In genomic region chr5:131779171-131779570, GRCm38 (mm10) we compare ENCODE assay signal across 20 mouse cellular contexts.
"Had no signal": no experiment of that assay in that cellular context is flagged by ENCODE, and none has a peak within 500 bp of the region (broad histone marks: within the 10 kb centered on the region; RNA-seq: fewer than 3 reads in every experiment).

No protein-coding gene starts in this region.

- H3K4me2 ChIP-seq: limb, embryonic 13.5 days; liver, embryonic 12.5 days; liver, embryonic 15.5 days; lung, embryonic 15.5 days had no signal

- H3K4me3 ChIP-seq: layer of hippocampus, adult 2 months; limb, embryonic 10.5 days; limb, embryonic 13.5 days; liver, embryonic 12.5 days; liver, embryonic 15.5 days; lung, embryonic 15.5 days; megakaryocyte, embryonic 14.5 days; midbrain, embryonic 10.5 days had no signal

- H3K4me1 ChIP-seq: liver, embryonic 12.5 days; liver, embryonic 15.5 days; lung, embryonic 15.5 days had no signal

- H3K27me3 ChIP-seq: limb, embryonic 13.5 days; liver, embryonic 12.5 days; liver, embryonic 15.5 days; lung, embryonic 15.5 days had no signal

- H3K36me3 ChIP-seq: limb, embryonic 10.5 days; limb, embryonic 13.5 days; liver, embryonic 12.5 days; liver, embryonic 15.5 days; lung, embryonic 15.5 days; midbrain, embryonic 10.5 days had no signal

- ATAC-seq: liver, embryonic 12.5 days had no signal

- DNase-seq: kidney, postnatal 25 days; layer of hippocampus, adult 9-11 months; liver; lung, adult 18-20 months; lung, postnatal 10 days; lung, postnatal 36 days; midbrain, embryonic 14.5 days; thymus, adult 2 months; thymus, postnatal 14 days; thymus, postnatal 4 days had no signal

- H3K27ac ChIP-seq: kidney, postnatal 0 days; layer of hippocampus, adult 2 months; limb, embryonic 10.5 days; limb, embryonic 13.5 days; liver, embryonic 12.5 days; liver, embryonic 15.5 days; lung, embryonic 15.5 days; midbrain, embryonic 10.5 days; stomach, postnatal 0 days had no signal

- H3K9me3 ChIP-seq: limb, embryonic 10.5 days; limb, embryonic 13.5 days; liver, embryonic 12.5 days; liver, embryonic 15.5 days; lung, embryonic 15.5 days; midbrain, embryonic 10.5 days had no signal

- H3K9ac ChIP-seq: limb, embryonic 13.5 days; liver, embryonic 12.5 days; liver, embryonic 15.5 days; lung, embryonic 15.5 days had no signal
